Mouse (Mus musculus): ENCODE measurements around the gene Mink1. TPM values are rescaled to one million over a fixed set of nuclear protein-coding genes. Genes with fewer than 3 reads are reported as not detected.
A peak's percentile ranks its signal among the peaks of the same experiment; 100 is the strongest.

Gene Mink1
- polyA plus RNA-seq, 1 experiment from 2014 or later: 9.8 TPM

DNA sequence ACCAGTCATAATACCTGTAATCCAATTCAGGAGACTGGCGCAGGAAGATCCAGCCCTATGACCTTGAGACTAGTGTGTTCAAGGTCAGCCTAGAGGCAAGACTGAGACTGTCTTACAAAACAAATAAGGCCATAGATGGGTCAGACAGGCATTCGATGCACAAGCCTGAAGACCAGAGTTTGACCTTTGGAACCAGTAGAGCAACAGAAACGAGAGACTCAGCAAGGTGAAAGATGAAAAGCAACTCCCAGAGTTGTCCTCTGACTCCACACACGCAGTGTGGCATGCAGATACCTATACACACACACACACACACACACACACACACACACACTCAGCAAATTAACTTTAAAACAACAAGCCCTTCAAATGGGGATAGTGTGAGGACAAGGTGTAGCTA, 64.2 kb downstream of the Mink1 start:
- Histone ChIP-seq H3K27ac (ENCODE audit: low read length) (no peak overlapping the region), H3K9me3 (replicated peaks; ENCODE audit: control insufficient read depth, low read length) (no peaks in the 10 kb centered on the region), H3K27me3 (ENCODE audit: control insufficient read depth, insufficient read depth, low read length) (no peaks in the 10 kb centered on the region), H3K4me1 (ENCODE audit: control insufficient read depth, insufficient read depth, low read length) (peaks cover 4% of the 10 kb centered on the region; the same call in 1 of the 2 replicates), H3K9ac (ENCODE audit: low read length) (no peak overlapping the region), H3K4me2 (ENCODE audit: low read depth, low read length) (no peak overlapping the region), H3K4me3 (ENCODE audit: low read length) (no peak overlapping the region), H3K36me3 (ENCODE audit: control insufficient read depth, insufficient read depth) (no peaks in the 10 kb centered on the region)
- no peak for ATAC-seq (replicated peaks; ENCODE audit: extremely low read depth, insufficient read depth, low FRiP score)
- 72% methylated on average over 4 of the region's 4 CpGs for WGBS

DNA sequence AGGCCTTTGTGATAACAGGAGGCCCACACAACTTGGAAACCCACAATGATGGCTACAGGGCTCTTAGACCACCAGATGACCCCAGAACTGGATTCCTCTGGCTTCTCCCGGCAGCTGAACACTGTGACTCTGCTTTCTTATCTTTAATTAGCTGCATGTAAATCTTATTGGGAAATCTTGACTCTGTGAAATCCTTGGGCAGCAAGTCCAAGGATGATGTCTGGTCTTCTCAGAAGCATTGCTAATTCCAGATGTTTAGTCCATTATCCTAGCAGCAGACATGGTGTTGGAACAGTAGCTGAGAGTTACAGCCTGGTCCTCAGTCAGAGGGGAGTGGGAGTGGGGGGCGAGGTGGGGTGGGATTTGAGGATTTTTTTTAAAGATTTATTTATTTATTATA, 65.8 kb downstream of the Mink1 start:
- H3K27ac ChIP-seq (ENCODE audit: low read length): no peak overlapping the region
- no peak for ATAC-seq (replicated peaks; ENCODE audit: extremely low read depth, insufficient read depth, low FRiP score)
- WGBS: 59% methylated on average over 2 of the region's 2 CpGs

DNA sequence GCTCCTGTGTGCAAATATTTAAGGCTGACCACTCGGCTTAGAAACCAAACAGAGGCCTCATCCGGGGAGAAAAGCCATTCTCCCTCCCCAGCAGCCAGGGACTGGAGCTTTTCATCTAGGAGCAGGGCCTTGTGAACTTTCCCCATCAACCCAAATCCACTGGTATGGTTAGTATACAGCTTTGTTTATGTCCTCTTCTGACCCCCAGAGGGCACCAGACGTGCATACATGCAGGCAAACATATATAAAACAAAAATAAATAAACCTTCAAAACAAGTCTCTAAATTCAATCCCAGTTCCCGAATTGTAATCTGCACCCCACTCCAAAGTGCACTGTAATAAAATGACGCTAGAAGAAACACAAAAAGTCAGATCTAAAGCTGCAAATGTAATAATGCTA, 66.9 kb downstream of the Mink1 start:
- no peak for ATAC-seq (replicated peaks; ENCODE audit: extremely low read depth, insufficient read depth, low FRiP score)
- Histone ChIP-seq H3K27me3 (ENCODE audit: control insufficient read depth, insufficient read depth, low read length) (no peaks in the 10 kb centered on the region), H3K27ac (ENCODE audit: low read length) (no peak overlapping the region), H3K4me1 (ENCODE audit: control insufficient read depth, insufficient read depth, low read length) (no peaks in the 10 kb centered on the region), H3K9ac (ENCODE audit: low read length) (no peak overlapping the region), H3K4me3 (ENCODE audit: low read length) (no peak overlapping the region), H3K4me2 (ENCODE audit: low read depth, low read length) (no peak overlapping the region), H3K9me3 (replicated peaks; ENCODE audit: control insufficient read depth, low read length) (no peaks in the 10 kb centered on the region), H3K36me3 (ENCODE audit: control insufficient read depth, insufficient read depth) (no peaks in the 10 kb centered on the region)
- 47% methylated on average over 5 of the region's 5 CpGs for WGBS

More for the DNA sequence above, 65.8 kb downstream of the Mink1 start:
- Histone ChIP-seq H3K9me3 (replicated peaks; ENCODE audit: control insufficient read depth, low read length) (no peaks in the 10 kb centered on the region), H3K27me3 (ENCODE audit: control insufficient read depth, insufficient read depth, low read length) (no peaks in the 10 kb centered on the region), H3K4me2 (ENCODE audit: low read depth, low read length) (no peak overlapping the region), H3K4me3 (ENCODE audit: low read length) (no peak overlapping the region), H3K4me1 (ENCODE audit: control insufficient read depth, insufficient read depth, low read length) (no peaks in the 10 kb centered on the region), H3K36me3 (ENCODE audit: control insufficient read depth, insufficient read depth) (no peaks in the 10 kb centered on the region), H3K9ac (ENCODE audit: low read length) (no peak overlapping the region)

DNA sequence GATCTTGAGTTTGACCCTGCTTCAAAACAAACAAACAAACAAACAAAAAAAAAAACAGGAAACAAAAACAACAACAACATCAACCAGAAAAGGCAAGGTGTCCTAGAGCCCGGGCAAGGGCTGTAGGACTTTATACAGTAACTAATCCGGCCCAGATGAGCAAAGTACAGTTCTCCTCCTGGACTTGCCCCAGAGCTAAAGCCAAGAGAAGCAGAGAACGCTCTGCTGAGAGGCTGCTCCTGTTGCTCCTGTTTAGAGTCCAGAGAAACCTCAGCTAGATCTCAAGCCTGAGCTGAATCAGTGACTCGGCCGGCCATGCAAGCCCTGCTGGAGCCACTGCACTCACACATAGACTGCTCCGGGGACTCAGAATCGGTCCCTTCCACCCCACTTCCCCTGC, 67.4 kb downstream of the Mink1 start:
- Histone ChIP-seq H3K27me3 (ENCODE audit: control insufficient read depth, insufficient read depth, low read length) (no peaks in the 10 kb centered on the region), H3K9me3 (replicated peaks; ENCODE audit: control insufficient read depth, low read length) (no peaks in the 10 kb centered on the region), H3K27ac (ENCODE audit: low read length) (no peak overlapping the region), H3K4me1 (ENCODE audit: control insufficient read depth, insufficient read depth, low read length) (no peaks in the 10 kb centered on the region), H3K4me2 (ENCODE audit: low read depth, low read length) (no peak overlapping the region), H3K9ac (ENCODE audit: low read length) (no peak overlapping the region), H3K4me3 (ENCODE audit: low read length) (no peak overlapping the region), H3K36me3 (ENCODE audit: control insufficient read depth, insufficient read depth) (no peaks in the 10 kb centered on the region)
- ATAC-seq (replicated peaks; ENCODE audit: extremely low read depth, insufficient read depth, low FRiP score): no peak
- 59% methylated on average over 7 of the region's 7 CpGs for WGBS

DNA sequence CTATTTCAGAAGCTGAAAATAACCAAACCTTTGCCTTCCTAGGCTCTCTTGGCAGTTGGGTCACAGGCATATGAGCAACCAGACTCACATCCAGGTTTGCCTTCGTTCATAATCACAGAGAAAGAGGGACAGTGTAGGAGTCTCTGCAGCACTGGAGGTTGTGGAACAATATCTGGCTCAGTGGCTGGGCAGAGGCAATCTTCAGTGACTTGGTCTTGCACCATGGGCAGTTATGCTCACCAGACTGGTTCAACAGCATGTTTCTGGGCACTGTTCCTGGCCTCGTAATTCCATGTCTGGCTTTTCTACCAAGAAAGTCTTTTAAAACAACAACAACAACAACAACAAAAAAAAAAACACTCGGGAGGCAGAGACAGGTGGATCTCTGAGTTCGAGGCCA, 72.9 kb downstream of the Mink1 start:
- WGBS: 76% methylated on average over 4 of the region's 4 CpGs
- Histone ChIP-seq H3K36me3 (ENCODE audit: control insufficient read depth, insufficient read depth) (no peaks in the 10 kb centered on the region), H3K4me1 (ENCODE audit: control insufficient read depth, insufficient read depth, low read length) (peaks cover 11% of the 10 kb centered on the region)

DNA sequence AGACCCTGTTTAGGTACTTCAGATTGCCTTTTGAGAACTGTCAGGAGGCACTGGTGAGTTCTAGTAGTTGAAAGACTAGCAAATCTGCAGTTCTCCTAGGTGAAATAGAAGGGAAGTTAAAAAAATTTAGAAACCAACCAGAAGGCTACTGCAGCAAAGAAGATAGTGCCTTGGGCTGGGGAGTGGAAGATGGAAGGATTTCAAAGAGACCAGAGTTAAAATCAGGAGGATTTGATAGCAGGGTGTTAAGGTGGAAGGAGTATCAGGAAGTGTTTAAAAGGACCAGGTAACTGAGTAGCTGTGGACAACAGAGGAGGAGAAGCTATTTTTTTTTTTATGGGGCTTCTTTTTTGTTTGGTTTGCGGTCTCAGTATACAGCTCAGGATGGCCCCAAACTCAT, 75.1 kb downstream of the Mink1 start:
- Histone ChIP-seq H3K27me3 (ENCODE audit: control insufficient read depth, insufficient read depth, low read length) (no peaks in the 10 kb centered on the region), H3K9me3 (replicated peaks; ENCODE audit: control insufficient read depth, low read length) (no peaks in the 10 kb centered on the region), H3K27ac (ENCODE audit: low read length) (no peak overlapping the region), H3K4me1 (ENCODE audit: control insufficient read depth, insufficient read depth, low read length) (peaks cover 11% of the 10 kb centered on the region), H3K4me2 (ENCODE audit: low read depth, low read length) (no peak overlapping the region), H3K4me3 (ENCODE audit: low read length) (no peak overlapping the region), H3K9ac (ENCODE audit: low read length) (no peak overlapping the region), H3K36me3 (ENCODE audit: control insufficient read depth, insufficient read depth) (no peaks in the 10 kb centered on the region)
- WGBS: 89% methylated on average over 1 of the region's 1 CpGs
- ATAC-seq (replicated peaks; ENCODE audit: extremely low read depth, insufficient read depth, low FRiP score): no peak

More for the DNA sequence above, 72.9 kb downstream of the Mink1 start:
- no peaks in the 10 kb centered on the region for H3K27me3 ChIP-seq (ENCODE audit: control insufficient read depth, insufficient read depth, low read length)
- H3K9me3 ChIP-seq (replicated peaks; ENCODE audit: control insufficient read depth, low read length): no peaks in the 10 kb centered on the region
- H3K4me3 ChIP-seq (ENCODE audit: low read length): no peak overlapping the region
- no peak overlapping the region for H3K9ac ChIP-seq (ENCODE audit: low read length)
- ATAC-seq (replicated peaks; ENCODE audit: extremely low read depth, insufficient read depth, low FRiP score): no peak
- no peak overlapping the region for H3K4me2 ChIP-seq (ENCODE audit: low read depth, low read length)
- H3K27ac ChIP-seq (ENCODE audit: low read length): no peak overlapping the region

DNA sequence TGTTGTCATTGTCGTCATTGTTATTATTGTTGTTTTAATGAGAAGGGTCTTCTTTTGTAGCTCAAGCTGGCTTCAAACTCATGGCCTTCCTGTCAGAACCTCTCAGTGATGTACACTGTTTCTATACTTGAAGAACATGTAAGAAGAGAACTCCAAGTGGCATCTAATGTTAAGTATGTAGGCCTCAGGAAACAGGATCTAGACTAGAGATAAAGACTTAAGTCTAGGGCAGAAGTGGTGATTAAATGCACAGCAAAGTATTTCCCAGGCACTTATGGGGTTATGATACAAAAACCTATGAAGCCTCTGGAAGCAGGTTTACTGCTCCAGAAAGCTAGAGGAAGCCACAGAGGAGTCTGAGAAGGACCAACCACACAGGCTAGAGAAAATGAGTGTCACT, 75.6 kb downstream of the Mink1 start:
- Histone ChIP-seq H3K4me3 (ENCODE audit: low read length) (no peak overlapping the region), H3K36me3 (ENCODE audit: control insufficient read depth, insufficient read depth) (0 out of 2 replicates have a peak, but pooled peaks cover 2% of the 10 kb centered on the region), H3K4me2 (ENCODE audit: low read depth, low read length) (no peak overlapping the region), H3K9me3 (replicated peaks; ENCODE audit: control insufficient read depth, low read length) (no peaks in the 10 kb centered on the region), H3K27ac (ENCODE audit: low read length) (peak overlapping the region; percentile 17), H3K9ac (ENCODE audit: low read length) (no peak overlapping the region), H3K27me3 (ENCODE audit: control insufficient read depth, insufficient read depth, low read length) (no peaks in the 10 kb centered on the region), H3K4me1 (ENCODE audit: control insufficient read depth, insufficient read depth, low read length) (peaks cover 11% of the 10 kb centered on the region)
- ATAC-seq (replicated peaks; ENCODE audit: extremely low read depth, insufficient read depth, low FRiP score): no peak
- 75% methylated on average over 1 of the region's 1 CpGs for WGBS

DNA sequence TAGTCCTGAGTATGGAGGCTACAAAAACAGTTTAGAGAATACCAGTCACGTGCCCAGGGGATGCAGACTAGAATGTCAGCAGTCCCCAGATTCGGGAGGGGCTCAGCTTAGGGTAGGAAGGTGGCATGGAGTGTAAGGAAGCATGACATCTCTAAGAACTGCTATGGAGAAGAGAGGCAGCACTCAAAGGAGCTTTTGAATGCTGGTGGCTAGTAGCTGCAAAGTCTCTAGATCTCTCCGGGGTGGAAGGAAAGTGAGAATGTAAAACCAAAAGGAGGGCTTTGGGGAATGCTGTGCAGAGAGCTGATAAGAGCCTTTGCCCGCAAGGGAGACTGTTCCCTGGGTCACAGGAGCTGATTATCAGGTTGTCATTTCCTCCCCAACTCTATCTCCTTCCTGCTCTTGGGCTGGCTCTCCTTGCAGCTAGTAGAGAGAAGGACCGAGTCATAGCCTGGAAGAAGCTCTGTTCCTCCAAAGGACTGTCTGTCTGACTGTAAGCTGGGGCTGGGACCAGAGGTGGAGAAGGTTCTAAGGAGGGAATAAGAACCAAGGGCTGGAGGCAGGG, 76.1 kb downstream of the Mink1 start, which contains the start of gene Gp1ba:
Gene Gp1ba, plus strand, starts transcription at position 409 of the 565 bp plus-strand sequence.
- peaks cover 11% of the 10 kb centered on the region for H3K4me1 ChIP-seq (ENCODE audit: control insufficient read depth, insufficient read depth, low read length)
- peak within 1 kb of the TSS; percentile 17; the same call in 1 of the 2 replicates for H3K4me2 ChIP-seq (ENCODE audit: low read depth, low read length)
- no peaks in the 10 kb centered on the region for H3K9me3 ChIP-seq (replicated peaks; ENCODE audit: control insufficient read depth, low read length)
- H3K4me3 ChIP-seq (ENCODE audit: low read length): no peak within 1 kb of the TSS
- ATAC-seq (replicated peaks; ENCODE audit: extremely low read depth, insufficient read depth, low FRiP score): no peak
- H3K27me3 ChIP-seq (ENCODE audit: control insufficient read depth, insufficient read depth, low read length): no peaks in the 10 kb centered on the region
- H3K9ac ChIP-seq (ENCODE audit: low read length): peak within 1 kb of the TSS; percentile 42; the same call in 1 of the 2 replicates
- peak within 1 kb of the TSS; percentile 36 for H3K27ac ChIP-seq (ENCODE audit: low read length)
- 9% methylated on average over 5 of the region's 5 CpGs for WGBS
- 0 out of 2 replicates have a peak, but pooled peaks cover 5% of the 10 kb centered on the region for H3K36me3 ChIP-seq (ENCODE audit: control insufficient read depth, insufficient read depth)

DNA sequence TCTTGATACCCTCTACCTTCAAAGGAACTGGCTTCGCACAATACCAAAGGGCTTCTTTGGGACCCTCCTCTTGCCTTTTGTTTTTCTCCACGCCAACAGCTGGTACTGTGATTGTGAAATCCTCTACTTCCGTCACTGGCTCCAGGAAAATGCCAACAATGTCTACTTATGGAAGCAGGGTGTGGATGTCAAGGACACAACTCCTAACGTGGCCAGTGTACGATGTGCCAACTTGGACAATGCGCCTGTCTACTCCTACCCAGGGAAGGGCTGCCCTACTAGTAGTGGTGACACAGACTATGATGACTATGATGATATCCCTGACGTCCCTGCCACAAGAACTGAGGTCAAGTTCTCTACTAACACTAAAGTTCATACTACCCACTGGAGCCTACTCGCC, 77.3 kb downstream of the Mink1 start:
- WGBS: 76% methylated on average over 8 of the region's 8 CpGs
- H3K4me3 ChIP-seq (ENCODE audit: low read length): no peak overlapping the region
- no peak for ATAC-seq (replicated peaks; ENCODE audit: extremely low read depth, insufficient read depth, low FRiP score)
- peaks cover 11% of the 10 kb centered on the region for H3K4me1 ChIP-seq (ENCODE audit: control insufficient read depth, insufficient read depth, low read length)
- no peaks in the 10 kb centered on the region for H3K27me3 ChIP-seq (ENCODE audit: control insufficient read depth, insufficient read depth, low read length)
- no peak overlapping the region for H3K27ac ChIP-seq (ENCODE audit: low read length)
- no peaks in the 10 kb centered on the region for H3K9me3 ChIP-seq (replicated peaks; ENCODE audit: control insufficient read depth, low read length)
- peaks cover 14% of the 10 kb centered on the region for H3K36me3 ChIP-seq (ENCODE audit: control insufficient read depth, insufficient read depth)
- no peak overlapping the region for H3K9ac ChIP-seq (ENCODE audit: low read length)
- no peak overlapping the region for H3K4me2 ChIP-seq (ENCODE audit: low read depth, low read length)
